Mouse (Mus musculus) A20 (cell line): ENCODE data around the gene Kcnab1.
"Not testable (repeated sequence)": the region's sequence is repeated elsewhere in the genome, so short reads cannot be mapped to it uniquely, and the experiment has no call there.

ENCODE experiments used
- DNase-seq: peaks from one replicate; pipeline ENCODE4 v3.0.0-alpha.2; 2011; ENCODE audit warnings: low read depth, low spot score

Gene Kcnab1

DNA sequence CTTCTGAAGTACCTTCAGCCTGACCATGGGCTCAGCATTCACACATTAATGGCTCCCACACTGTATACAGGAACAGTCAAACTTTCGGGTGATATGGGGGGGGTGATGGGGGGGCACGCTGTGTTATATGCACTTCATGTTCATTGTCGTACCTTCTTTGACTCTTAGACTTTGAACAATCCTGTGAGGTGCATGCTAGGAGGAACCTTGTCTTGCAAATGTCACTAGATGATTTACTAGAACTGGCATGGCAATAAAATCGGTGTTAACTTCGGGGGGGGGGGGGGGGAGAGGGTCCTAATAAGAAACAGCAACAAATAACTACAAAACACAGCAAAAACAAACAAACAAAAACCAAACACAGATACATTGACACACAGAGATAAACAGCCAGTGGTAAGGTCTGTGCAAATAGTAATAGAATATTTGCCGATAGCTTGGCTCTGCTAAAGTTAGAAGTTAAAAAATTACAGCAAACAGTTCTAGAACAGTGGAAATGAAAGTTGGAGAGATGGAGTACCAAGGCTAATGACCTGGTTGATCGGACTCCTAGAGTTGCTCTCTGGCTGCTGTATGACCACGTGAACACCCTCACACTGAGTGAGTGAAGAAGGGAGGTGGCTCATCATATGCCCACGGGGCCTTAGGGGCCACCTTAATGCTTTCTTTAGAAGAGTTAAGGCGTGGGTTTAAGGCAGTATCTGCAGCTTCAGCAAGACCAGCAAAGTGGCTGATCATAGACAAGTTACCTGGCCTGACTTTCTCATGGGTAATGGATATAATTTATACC lies 256.9 kb downstream of the Kcnab1 start:
- DNase-seq, result no peak

DNA sequence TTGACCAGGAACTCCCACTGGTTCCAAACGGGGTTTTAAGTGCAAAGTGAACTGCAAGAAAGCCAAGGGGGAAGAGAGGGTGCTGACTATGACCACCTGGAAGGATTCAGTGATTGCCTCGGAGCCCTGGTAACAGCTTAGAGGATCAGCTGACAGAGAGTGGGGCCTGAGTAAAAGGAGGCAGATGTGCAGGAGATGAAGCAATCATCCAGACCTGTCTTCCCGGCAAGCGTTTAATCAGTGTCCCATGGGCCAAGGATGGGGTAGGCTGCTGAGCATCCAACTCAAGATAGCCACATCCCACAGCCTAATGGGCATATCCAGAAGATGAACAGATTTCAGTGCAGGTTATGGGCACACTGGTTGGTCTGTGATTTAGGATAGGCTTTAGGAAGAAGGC lies 258.8 kb downstream of the Kcnab1 start:
- no peak for DNase-seq

DNA sequence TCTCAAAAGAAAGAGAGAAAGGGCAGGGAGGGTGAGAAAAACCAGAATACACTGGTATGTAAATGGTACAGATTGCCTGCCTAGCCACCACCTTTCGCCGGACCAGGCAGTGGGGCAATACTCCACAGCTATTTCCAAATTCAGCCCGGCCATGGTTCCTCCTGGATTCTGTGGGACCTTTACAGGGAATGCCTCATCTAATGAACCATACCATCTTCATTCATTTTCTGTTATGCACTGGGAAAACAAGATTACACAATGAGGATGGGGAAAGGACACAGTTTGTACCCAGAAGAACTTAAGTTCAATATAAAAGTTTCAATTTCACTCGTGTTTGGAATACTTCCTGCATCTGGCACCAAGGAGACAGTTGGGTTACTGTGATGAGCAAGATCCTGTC lies 263.4 kb downstream of the Kcnab1 start:
- no peak for DNase-seq

DNA sequence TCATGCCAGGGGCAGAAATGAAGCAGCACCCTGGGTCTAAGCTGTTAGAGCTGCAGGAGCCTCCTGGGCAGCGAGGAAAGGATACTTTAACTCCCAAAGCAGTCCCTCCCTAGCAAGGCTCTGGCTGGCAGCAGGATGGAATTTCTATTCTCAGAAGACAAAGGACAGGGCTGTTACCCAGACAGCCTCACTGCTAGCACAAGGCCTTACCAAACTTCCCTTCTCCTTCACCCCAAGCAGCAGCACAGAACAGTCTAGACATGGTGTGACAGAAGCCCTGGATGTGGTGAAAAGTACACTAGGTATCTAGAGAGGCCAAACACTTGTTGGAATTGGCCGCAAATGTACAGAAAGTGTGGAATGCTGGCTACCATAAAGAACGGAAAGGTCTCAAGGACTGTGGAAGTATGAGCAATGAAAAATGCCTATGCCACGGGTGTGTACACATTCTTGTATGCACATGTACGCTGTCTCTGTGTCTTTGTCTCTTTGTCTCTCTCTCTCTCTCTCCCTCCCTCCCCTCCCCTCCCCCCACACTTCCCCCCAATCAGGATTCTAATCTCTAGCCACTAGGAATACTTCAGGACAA lies 264.5 kb downstream of the Kcnab1 start:
- DNase-seq, result no peak

DNA sequence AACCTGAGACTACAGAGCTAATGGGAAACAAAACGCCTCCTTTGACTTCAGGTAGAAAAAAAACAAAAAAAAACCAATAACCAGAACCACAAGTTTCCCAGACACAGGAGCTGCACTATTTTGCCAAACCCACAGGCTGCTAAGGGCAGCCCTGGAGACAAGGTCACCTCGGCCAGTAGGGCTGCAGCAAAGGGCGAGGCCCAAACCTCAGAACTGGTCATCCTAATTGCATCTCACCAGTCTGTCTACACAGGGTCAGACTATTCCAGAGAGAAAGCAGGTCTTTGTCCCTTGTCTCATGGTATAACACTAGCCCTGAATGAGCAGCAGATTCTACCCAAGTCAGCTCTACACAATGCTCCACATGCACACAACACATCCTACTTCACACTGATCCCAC lies 265.5 kb downstream of the Kcnab1 start:
- no peak for DNase-seq

DNA sequence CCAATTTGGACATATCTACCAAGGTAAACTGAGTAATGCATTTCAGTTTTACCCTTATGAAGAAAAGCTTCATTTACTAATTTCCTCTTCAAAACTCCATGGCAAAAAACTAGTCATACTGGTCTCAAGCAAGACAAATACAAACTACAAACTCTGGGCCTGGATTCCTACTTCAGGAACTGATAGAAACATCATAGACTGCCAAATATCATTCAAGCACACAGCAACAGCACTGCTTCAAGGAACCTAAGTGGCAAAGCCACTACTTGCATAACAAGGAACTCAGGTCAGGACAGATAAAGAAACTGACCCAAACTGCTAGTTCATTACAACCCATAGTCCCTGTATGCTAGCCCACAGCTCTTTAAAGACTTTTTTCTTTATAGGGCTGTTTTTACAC lies 269.5 kb downstream of the Kcnab1 start:
- DNase-seq, result no peak

DNA sequence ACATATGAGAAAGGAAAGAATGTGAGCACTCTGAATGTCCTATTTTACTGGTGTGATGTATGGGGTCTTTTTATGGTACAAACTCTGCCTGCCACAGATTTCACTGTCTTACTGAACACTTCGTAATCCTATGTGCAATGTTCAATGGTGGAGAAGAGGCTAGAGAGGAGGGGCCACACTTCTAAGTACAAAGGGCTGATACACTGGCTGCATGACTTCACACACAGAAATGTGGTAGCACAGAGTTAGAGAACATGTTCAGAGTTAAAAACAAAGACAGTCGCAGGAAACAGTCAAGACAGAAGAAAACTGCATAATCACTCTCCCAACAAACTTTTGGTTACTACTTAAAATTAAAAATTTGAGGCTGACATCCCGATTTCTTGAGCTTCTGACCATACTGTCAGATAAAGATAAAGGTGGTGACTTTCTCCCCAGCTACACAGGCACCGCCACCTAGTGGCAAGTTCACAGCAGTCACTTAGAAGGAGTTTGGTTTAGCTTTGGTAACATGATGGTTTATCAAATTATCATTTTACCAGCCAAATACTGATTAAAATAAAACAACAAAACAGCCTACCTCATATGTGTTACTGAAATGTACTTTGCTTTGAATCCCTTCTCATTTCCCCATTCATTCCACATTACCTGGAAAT lies 270.8 kb downstream of the Kcnab1 start:
- DNase-seq, result peak; percentile 61

DNA sequence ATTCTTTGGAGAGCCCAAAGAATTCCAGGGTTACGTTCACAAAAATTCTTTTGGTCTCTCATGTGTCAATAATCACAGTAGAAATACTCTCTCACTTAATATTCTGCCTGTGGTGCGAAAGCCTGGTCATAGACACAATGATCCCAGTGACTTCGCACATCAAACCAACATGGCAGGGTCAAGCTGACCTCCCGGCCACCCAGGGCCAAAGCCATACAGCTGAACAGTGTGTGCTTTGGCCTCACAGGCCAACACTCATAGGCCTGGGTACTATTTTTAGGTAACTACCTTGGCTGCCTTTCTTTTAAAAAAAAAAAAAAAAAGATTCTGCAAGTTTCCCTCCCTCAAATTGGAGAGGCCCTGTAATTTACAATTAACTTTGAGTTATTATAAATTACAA lies 271.9 kb downstream of the Kcnab1 start:
- DNase-seq, result no peak

DNA sequence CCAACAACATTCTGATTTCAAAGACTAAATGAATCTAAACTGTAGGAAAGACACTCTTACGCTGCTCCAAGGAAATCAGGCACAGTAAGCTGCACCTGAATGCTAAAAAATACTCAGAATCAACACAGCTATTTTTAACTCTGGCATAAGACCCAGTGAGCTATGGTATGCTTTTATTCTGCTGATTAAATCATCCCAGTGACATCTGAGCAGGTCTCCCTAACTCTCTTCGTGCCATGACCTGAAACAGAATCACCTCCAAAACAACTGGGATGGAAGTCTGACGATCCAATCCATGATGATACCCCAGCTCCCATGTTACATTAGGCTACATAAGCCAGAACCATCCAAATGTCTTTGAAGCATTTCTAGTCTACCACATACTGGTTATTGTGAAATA lies 275.2 kb downstream of the Kcnab1 start:
- no peak for DNase-seq

DNA sequence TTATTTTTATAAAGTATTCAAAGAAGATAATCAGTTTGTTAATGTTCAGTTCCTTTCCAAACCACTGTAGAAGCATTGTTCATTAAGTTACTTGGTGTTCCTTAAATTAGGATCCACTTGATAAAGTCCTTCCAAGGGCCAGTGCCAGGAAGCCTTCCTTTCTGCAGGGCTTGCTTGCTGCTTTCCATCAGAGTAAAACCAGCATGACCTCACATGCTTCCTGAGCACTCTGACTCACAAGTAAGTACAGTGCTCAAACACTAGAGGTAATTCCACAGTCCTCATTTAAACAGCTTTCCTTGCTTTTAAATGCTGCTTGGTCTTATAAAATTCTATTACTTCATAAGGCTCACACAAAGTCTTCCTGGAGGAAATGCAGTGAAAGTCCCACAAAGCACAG lies 276.6 kb downstream of the Kcnab1 start:
- no peak for DNase-seq

DNA sequence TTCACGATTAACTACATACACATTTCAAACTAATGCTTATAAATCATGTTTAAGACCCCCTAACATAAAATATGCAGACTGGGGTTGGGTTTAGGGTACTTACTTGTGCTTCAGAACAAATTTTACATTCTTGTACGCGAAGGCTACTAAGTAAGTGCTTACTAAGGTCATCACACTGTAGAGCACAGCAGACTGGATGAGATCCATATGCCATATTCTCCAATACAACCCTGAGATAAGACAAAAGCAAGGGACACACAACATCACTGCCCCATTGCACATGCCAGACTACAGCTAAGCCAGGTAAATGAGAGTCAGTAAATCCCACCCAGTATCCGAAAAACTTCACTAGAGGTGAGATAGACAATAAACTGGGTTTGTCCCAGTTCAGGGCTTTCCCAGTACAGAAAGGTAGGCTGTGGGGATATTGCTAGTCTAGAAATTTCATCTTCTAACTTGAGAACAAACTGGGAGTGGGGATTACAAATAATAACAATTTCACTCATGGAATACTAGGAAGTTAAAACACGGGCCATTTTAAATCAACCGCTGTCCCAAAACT lies 282.1 kb downstream of the Kcnab1 start:
- no peak for DNase-seq

DNA sequence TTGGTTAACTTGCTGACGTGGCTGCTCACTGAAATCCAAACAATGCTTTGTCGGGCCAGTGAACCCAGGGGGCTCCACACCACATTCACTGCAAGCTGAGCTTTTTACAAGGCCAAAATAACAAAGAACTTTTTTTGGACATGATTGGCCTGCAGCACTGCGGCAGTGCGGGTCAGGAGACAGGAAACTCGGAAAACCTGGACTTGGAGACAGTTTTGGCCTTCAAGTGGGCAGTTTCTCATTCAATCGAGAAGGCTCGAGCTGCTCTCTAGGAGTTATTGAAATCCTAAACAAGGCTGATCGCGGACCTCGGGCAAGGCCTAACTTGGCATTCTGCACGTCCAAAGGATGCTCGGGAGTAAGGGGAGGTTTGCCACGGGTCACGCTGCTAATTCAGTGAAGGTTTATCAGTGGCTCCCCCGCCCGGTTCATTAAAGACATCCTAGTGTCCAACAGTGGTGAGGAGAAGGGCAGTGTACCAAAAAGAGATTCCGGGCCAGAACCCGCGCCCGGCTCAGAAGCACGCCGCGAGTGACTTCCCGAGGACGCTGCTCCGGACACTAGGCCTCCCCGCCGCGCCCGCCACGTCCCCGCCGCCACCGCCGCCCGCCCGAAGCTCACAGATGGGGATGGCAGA lies 282.7 kb downstream of the Kcnab1 start:
- DNase-seq, result no peak

DNA sequence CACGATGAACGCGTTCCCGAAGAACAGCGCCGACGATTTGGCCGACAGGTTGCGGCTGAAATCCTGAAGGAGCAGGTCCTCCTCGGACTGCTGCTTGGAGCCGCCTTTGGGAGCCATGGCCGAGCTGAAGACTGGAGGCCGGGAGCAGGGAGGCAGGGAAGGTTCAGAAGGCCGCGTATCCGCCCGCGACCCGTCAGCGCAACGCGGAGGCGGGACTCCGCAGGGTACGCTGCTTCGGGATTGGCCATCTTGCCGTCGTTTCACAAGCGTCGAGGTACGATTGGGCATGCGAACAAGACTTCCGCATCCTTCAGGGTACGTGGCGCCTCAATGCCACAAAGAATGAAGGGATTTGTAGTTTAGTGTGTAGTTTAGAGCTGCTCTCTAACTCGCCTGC lies 283.2 kb downstream of the Kcnab1 start, which contains the start of gene Ssr3:
Ssr3 (minus strand) TSS at position 203 of the 397 bp plus-strand sequence.
- peak; percentile 97 for DNase-seq

DNA sequence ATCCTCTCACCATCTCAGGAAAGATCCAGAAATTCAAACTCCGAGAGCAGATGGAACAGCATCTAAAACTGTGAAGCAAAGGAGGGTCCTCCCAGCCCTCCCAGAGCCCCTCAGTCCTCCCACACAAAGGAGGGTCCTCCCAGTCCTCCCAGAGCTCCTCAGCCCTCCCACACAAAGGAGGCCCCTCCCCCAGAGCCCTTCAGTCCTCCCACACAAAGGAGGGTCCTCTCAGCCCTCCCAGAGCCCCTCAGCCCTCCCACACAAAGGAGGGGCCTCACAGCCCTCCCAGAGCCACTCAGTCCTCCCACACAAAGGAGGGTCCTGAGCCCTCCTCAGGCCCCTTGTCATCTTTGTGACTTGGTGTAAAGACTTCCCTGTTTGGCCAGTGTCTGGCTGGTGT lies 285.9 kb downstream of the Kcnab1 start:
- DNase-seq, result not testable (repeated sequence)

DNA sequence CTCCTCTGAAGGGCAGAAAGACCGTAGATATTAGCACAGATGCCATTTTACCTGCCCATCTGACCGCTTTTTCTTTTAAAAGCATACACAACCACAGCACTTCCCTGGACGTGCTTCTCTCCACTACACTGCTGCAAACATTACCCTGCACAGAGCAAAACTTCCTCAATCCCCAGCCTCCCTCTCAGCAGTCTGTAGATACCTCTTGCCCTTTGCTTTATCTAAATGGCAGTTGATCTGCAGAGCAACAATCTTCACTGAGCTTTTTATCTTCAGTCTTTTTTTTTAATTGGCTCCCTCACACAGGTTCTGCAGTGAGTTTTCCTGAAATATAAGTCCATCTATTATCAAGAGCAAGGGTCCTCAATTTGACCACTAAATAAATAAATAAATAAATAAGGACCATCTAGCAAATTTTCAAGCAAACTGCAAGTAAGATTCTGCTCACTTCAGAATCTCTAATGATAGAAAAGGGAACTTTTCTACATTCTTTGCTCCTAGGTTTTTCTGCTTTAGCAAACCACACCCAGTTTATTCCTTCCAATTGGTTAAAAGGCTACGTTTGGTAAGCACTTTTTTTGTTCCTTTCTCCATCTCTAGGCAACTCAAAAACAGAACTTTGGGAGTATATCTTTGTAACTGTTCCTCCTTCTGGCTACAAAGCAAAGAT lies 287.8 kb downstream of the Kcnab1 start:
- DNase-seq, result no peak

DNA sequence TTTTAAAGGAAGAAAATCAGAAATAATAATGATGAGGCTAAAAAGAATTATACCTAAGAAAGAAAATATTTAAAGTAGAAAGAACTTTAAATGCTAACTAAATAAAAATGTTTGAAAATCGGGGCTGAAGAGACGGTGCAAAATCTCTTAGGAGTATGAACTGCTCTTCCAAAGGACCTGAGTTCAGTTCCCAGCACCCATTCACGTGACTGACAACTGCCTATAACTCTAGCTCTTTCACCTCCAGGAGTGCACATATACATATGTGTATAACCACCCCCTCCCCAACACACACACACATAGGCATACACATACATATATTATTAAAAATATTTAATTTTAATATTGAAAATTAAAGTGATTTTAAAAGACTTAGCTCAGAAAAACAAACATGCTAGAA lies 288.4 kb downstream of the Kcnab1 start:
- DNase-seq, result no peak

DNA sequence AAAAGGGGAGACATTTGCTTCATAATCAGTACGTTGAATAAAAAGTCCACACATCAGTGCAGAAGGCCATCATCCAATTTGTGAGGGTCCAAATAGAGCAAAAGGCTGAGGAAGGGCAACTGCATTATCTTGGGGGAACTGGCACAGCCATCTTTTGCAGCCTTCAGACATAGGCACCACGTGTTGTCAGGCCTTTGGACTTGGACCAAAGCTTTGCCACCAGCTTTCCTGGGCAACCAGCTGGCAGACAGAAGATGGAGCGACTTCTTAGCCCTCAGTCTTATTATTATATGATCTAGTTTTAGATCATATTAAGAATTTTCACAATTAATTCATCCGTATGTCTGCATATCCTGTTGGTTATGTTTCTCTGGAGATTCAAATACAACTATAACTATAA lies 296.6 kb downstream of the Kcnab1 start:
- no peak for DNase-seq

DNA sequence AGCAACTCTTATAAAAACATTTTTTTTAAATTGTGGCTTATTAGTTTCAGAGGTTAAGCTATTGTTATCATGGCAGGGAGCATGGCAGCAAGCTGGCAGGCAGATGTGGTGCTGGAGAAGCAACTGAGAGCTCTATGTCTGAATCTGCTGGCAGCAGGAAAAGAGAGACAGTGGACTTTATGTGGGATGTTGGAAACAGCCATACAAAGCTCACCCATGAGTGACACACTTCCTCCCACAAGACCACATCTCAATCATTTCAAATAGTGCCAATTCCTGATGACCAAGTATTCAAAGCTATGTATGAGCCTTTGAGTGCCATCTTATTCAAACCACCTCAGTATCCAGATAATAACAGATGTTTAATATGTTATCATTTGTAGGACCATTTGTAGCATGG lies 298.7 kb downstream of the Kcnab1 start:
- no peak for DNase-seq

DNA sequence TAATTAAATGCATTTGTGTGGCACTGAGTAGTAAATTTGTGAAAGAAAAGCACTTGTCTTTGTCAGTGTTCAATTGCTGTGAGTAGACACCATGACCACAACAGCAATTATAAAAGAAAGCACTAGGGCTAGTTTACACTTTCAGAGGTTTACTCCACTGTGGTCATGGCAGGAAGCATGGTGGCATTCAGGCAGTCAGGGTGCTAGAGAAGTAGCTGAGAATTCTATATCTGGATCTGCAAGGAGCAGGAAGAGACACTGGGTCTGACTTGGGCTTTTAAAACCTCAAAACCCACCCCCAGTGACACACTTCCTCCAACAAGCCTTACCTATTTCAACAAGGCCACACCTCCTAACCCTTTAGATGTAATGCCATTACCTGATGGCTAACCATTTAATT lies 307.4 kb downstream of the Kcnab1 start:
- no peak for DNase-seq

DNA sequence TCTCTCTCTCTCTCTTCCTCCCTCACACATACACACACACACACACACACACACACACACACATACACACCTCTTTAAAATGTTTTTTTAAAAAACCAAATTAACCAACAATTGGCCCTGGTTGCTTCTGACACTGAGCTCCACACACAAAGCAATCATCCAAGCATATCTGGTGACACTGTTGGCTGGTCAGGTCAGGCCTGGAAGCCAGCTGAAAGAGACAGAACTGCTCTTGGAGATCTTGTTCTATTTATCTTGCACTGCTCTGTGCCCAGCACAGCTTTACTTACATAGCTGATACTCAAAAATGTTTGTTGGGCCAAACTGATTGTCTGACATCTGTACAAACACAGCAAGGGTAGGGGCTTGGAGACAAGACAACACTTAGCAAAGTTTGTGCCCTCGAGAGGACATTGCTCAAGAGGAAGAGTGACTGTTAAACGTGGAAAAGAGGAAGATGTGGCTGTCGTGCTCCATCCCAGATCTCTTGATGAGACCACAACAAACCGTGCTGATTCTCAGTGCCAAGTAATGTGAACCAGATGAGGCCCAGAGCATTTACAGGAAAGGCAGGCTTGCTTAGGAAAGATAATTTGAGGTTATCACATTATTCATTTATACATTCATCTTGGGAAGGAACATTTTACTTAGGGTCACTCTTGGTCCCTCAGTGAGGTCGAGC lies 308.9 kb downstream of the Kcnab1 start:
- DNase-seq, result no peak

DNA sequence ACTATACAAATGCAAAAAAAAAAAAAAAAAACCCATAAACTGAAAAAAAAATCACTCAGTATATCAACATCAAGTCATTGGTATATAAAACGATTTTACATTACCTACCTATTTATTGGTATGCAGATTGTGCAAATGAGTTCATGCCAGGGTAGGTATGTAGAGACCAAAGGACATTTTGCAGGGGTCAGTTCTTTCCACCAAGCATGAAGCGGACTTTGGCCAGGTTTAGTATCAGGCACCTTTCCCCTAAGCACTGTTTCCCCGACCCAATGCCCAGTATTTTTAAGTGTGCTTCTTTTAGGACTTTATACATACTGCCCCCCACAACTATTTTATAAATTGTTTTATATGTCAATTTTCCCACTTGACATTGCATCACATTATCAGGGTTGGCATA lies 310.5 kb downstream of the Kcnab1 start:
- no peak for DNase-seq
